Mouse (Mus musculus) megakaryocyte, embryonic 14.5 days (primary cell): Measurements from ENCODE around the gene Gm14137.

Experiments
- FLI1 ChIP-seq: IDR thresholded peaks from 2 replicates; pipeline ENCODE4 v1.6.1; 2012; ENCODE audit warnings: low read length, inconsistent platforms, mixed read lengths
- GATA1 ChIP-seq: IDR thresholded peaks from 3 replicates; pipeline ENCODE4 v1.6.1; 2012; ENCODE audit warnings: mixed read lengths, low read length, inconsistent platforms, borderline replicate concordance

DNA sequence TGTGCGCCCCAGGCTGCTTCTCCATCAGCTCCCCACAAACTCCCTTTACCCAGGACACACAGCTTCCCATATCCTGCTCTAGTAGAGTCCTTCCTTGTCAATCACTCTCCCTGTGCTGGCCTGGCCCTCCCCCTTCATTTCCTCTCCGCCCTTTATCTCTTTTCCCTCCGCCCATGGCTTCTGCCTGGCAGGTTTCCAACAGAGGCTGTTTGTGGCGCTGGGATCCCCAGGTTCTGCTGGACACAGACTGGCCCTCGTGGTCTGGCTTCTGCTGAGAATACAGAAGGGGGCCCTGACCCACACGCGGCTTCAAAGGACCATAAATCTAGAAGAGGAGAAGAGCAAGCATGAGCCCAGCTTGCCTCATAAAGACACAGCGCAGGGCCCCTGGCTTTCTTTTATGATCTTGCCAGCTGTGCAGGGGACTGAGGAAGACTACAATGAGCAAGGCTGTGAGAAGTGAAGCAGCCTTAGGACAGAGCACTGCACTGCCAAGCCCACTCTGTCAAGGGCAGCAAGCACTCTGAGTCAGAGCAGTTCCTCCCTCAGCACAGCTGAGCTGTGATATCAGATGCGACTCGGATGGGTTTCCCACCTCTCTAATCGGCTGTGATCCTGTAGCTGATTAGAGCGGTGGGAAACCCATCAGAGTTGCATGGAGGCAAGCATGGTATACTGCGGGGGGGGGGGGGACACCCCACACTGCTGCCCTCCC lies 1.3 kb upstream of the Gm14137 start:
- TF ChIP-seq GATA1: no peak
- TF ChIP-seq FLI1: no peak
